Mouse (Mus musculus): ENCODE measurements around the gene Mael. TPM values are rescaled to one million over a fixed set of nuclear protein-coding genes. Genes with fewer than 3 reads are reported as not detected.

Gene Mael
- polyA plus RNA-seq (2015; fragmentation: Nextera tagmentation; extraction: Ambion mirVana), result 0.22 TPM in 1 of 2 replicates, not detected in the other

- H3K4me3 ChIP-seq (replicated peaks), result no peak within 1 kb of the TSS
- H3K9ac ChIP-seq (replicated peaks), result no peak within 1 kb of the TSS
- WGBS, result 90% methylated on average over 53 of the region's 53 CpGs
- 0 out of 2 replicates have a peak, but pooled peaks cover 5% of the 10 kb centered on the region for H3K9me3 ChIP-seq (replicated peaks)
- no peak within 1 kb of the TSS for H3K27ac ChIP-seq (replicated peaks)
- H3K36me3 ChIP-seq, result no peaks in the 10 kb centered on the region
- ATAC-seq (ENCODE audit: low FRiP score), result no peak
- H3K4me2 ChIP-seq, result no peak within 1 kb of the TSS
- H3K27me3 ChIP-seq (replicated peaks), result no peaks in the 10 kb centered on the region
- no peaks in the 10 kb centered on the region for H3K4me1 ChIP-seq
These were observed at the start of gene Mael for GRCm38 (mm10) chr1:166238315-166238969. Gene Mael (minus strand): TSS chr1:166238747.

GRCm38 (mm10) chr1:166286231-166286630, 47.7 kb upstream of the Mael start:
- Histone ChIP-seq H3K4me3 (replicated peaks) (no peak overlapping the region), H3K27me3 (replicated peaks) (no peaks in the 10 kb centered on the region), H3K27ac (replicated peaks) (no peak overlapping the region), H3K36me3 (no peaks in the 10 kb centered on the region), H3K9ac (replicated peaks) (0 out of 2 replicates have a peak overlapping the region, but pooled peaks have one; percentile 3), H3K9me3 (replicated peaks) (no peaks in the 10 kb centered on the region), H3K4me1 (peaks cover 41% of the 10 kb centered on the region), H3K4me2 (no peak overlapping the region)
- ATAC-seq (ENCODE audit: low FRiP score), result no peak
- WGBS, result 59% methylated on average over 9 of the region's 9 CpGs

- ATAC-seq (ENCODE audit: low FRiP score), result no peak
- whole genome bisulfite sequencing, result 48% methylated on average over 8 of the region's 8 CpGs
- peaks cover 60% of the 10 kb centered on the region for H3K4me1 ChIP-seq
- H3K27ac ChIP-seq (replicated peaks), result no peak overlapping the region
- H3K4me3 ChIP-seq (replicated peaks), result no peak overlapping the region
- H3K27me3 ChIP-seq (replicated peaks), result no peaks in the 10 kb centered on the region
- no peaks in the 10 kb centered on the region for H3K9me3 ChIP-seq (replicated peaks)
- no peak overlapping the region for H3K9ac ChIP-seq (replicated peaks)
- H3K4me2 ChIP-seq, result no peak overlapping the region
- no peaks in the 10 kb centered on the region for H3K36me3 ChIP-seq
These were observed 45.8 kb upstream of the Mael start for GRCm38 (mm10) chr1:166284390-166284789.

- Histone ChIP-seq H3K36me3 (no peaks in the 10 kb centered on the region), H3K27me3 (replicated peaks) (no peaks in the 10 kb centered on the region), H3K4me3 (replicated peaks) (no peak overlapping the region), H3K4me1 (peaks cover 66% of the 10 kb centered on the region), H3K9me3 (replicated peaks) (no peaks in the 10 kb centered on the region), H3K4me2 (no peak overlapping the region), H3K27ac (replicated peaks) (peak overlapping the region; percentile 65), H3K9ac (replicated peaks) (no peak overlapping the region)
- 61% methylated on average over 6 of the region's 6 CpGs for WGBS
- no peak for ATAC-seq (ENCODE audit: low FRiP score)
These were observed 44.9 kb upstream of the Mael start for GRCm38 (mm10) chr1:166283451-166283850.

- WGBS, result 3% methylated on average over 22 of the region's 22 CpGs
- Histone ChIP-seq H3K27me3 (replicated peaks) (no peaks in the 10 kb centered on the region), H3K27ac (replicated peaks) (peak overlapping the region; percentile 65), H3K4me2 (peak overlapping the region; percentile 55), H3K36me3 (no peaks in the 10 kb centered on the region), H3K9ac (replicated peaks) (no peak overlapping the region), H3K4me3 (replicated peaks) (peak overlapping the region; percentile 10; the same call in 1 of the 2 replicates), H3K4me1 (peaks cover 71% of the 10 kb centered on the region), H3K9me3 (replicated peaks) (no peaks in the 10 kb centered on the region)
- peak; percentile 80 for ATAC-seq (ENCODE audit: low FRiP score)
These were observed 44.2 kb upstream of the Mael start for GRCm38 (mm10) chr1:166282597-166283210.

GRCm38 (mm10) chr1:166281836-166282235, 43.3 kb upstream of the Mael start:
- Histone ChIP-seq H3K27ac (replicated peaks) (peak overlapping the region; percentile 54; the same call in 1 of the 2 replicates), H3K9ac (replicated peaks) (no peak overlapping the region), H3K27me3 (replicated peaks) (no peaks in the 10 kb centered on the region), H3K9me3 (replicated peaks) (no peaks in the 10 kb centered on the region), H3K36me3 (no peaks in the 10 kb centered on the region), H3K4me1 (peaks cover 71% of the 10 kb centered on the region), H3K4me2 (no peak overlapping the region), H3K4me3 (replicated peaks) (no peak overlapping the region)
- ATAC-seq (ENCODE audit: low FRiP score), result no peak
- 23% methylated on average over 3 of the region's 3 CpGs for WGBS

- Histone ChIP-seq H3K9me3 (replicated peaks) (no peaks in the 10 kb centered on the region), H3K9ac (replicated peaks) (no peak overlapping the region), H3K27ac (replicated peaks) (peak overlapping the region; percentile 78), H3K4me1 (peaks cover 67% of the 10 kb centered on the region), H3K4me3 (replicated peaks) (no peak overlapping the region), H3K27me3 (replicated peaks) (no peaks in the 10 kb centered on the region), H3K4me2 (0 out of 2 replicates have a peak overlapping the region, but pooled peaks have one; percentile 6), H3K36me3 (no peaks in the 10 kb centered on the region)
- ATAC-seq (ENCODE audit: low FRiP score), result no peak
- 33% methylated on average over 1 of the region's 1 CpGs for WGBS
These were observed 42.7 kb upstream of the Mael start for GRCm38 (mm10) chr1:166281287-166281686.

- H3K4me1 ChIP-seq, result peaks cover 62% of the 10 kb centered on the region
These were observed 42.0 kb upstream of the Mael start for GRCm38 (mm10) chr1:166280566-166280965.

GRCm38 (mm10) chr1:166279580-166280206, 41.1 kb upstream of the Mael start:
- Histone ChIP-seq H3K4me1 (peaks cover 59% of the 10 kb centered on the region), H3K36me3 (no peaks in the 10 kb centered on the region), H3K4me2 (no peak overlapping the region), H3K4me3 (replicated peaks) (no peak overlapping the region), H3K9me3 (replicated peaks) (no peaks in the 10 kb centered on the region), H3K9ac (replicated peaks) (0 out of 2 replicates have a peak overlapping the region, but pooled peaks have one; percentile 14), H3K27ac (replicated peaks) (peak overlapping the region; percentile 68), H3K27me3 (replicated peaks) (no peaks in the 10 kb centered on the region)
- no peak for ATAC-seq (ENCODE audit: low FRiP score)
- WGBS, result 27% methylated on average over 9 of the region's 9 CpGs

More at GRCm38 (mm10) chr1:166280566-166280965, 42.0 kb upstream of the Mael start:
- ATAC-seq (ENCODE audit: low FRiP score), result peak; percentile 80
- H3K27me3 ChIP-seq (replicated peaks), result no peaks in the 10 kb centered on the region
- peak overlapping the region; percentile 78 for H3K27ac ChIP-seq (replicated peaks)
- no peaks in the 10 kb centered on the region for H3K9me3 ChIP-seq (replicated peaks)
- 0% methylated on average over 1 of the region's 1 CpGs for whole genome bisulfite sequencing
- no peak overlapping the region for H3K9ac ChIP-seq (replicated peaks)
- no peaks in the 10 kb centered on the region for H3K36me3 ChIP-seq
- H3K4me2 ChIP-seq, result 0 out of 2 replicates have a peak overlapping the region, but pooled peaks have one; percentile 6
- no peak overlapping the region for H3K4me3 ChIP-seq (replicated peaks)

GRCm38 (mm10) chr1:166278786-166279185, 40.2 kb upstream of the Mael start:
- no peaks in the 10 kb centered on the region for H3K36me3 ChIP-seq
- H3K4me1 ChIP-seq, result peaks cover 53% of the 10 kb centered on the region
- H3K4me2 ChIP-seq, result no peak overlapping the region
- H3K27ac ChIP-seq (replicated peaks), result 0 out of 2 replicates have a peak overlapping the region, but pooled peaks have one; percentile 0
- no peak for ATAC-seq (ENCODE audit: low FRiP score)
- no peaks in the 10 kb centered on the region for H3K27me3 ChIP-seq (replicated peaks)
- no peak overlapping the region for H3K9ac ChIP-seq (replicated peaks)
- no peaks in the 10 kb centered on the region for H3K9me3 ChIP-seq (replicated peaks)
- WGBS, result 40% methylated on average over 2 of the region's 2 CpGs
- no peak overlapping the region for H3K4me3 ChIP-seq (replicated peaks)

- Histone ChIP-seq H3K27ac (replicated peaks) (no peak overlapping the region), H3K9me3 (replicated peaks) (no peaks in the 10 kb centered on the region), H3K4me2 (no peak overlapping the region), H3K27me3 (replicated peaks) (no peaks in the 10 kb centered on the region), H3K9ac (replicated peaks) (no peak overlapping the region), H3K4me3 (replicated peaks) (no peak overlapping the region), H3K36me3 (no peaks in the 10 kb centered on the region), H3K4me1 (no peaks in the 10 kb centered on the region)
- ATAC-seq (ENCODE audit: low FRiP score), result no peak
- 92% methylated on average over 5 of the region's 5 CpGs for WGBS
These were observed 29.7 kb upstream of the Mael start for GRCm38 (mm10) chr1:166268218-166268617.

All from neural tube, embryonic 15.5 days (tissue).